Mouse (Mus musculus) limb, embryonic 15.5 days (tissue): ENCODE data around the gene Trim2. TPM values are rescaled to one million over a fixed set of nuclear protein-coding genes. Genes with fewer than 3 reads are reported as not detected.

ENCODE experiments used
- ATAC-seq: fragments of 200-750 bp; cut with Nextera tagmentation; 2 replicates; pipeline ENCODE4 v1.8.0; 2017; ENCODE audit warnings: low read depth, moderate TSS enrichment; ENCODE audit not compliant: insufficient number of reproducible peaks, low FRiP score, low TSS enrichment
- H3K27ac ChIP-seq: fragments of 300-500 bp; sonication (generic); 2 replicates; pipeline ENCODE4 v1.5.1; 2015; ENCODE audit warnings: moderate library complexity, mild to moderate bottlenecking, inconsistent platforms
- H3K27me3 ChIP-seq: fragments of 300-500 bp; sonication (generic); 2 replicates; pipeline ENCODE4 v1.6.1; 2015; ENCODE audit warnings: inconsistent platforms
- H3K36me3 ChIP-seq: fragments of 300-500 bp; sonication (generic); 2 replicates; pipeline ENCODE4 v1.6.1; 2015; ENCODE audit warnings: inconsistent platforms
- H3K4me1 ChIP-seq: fragments of 300-500 bp; sonication (generic); 2 replicates; pipeline ENCODE4 v1.6.1; 2015; ENCODE audit warnings: inconsistent platforms
- H3K4me2 ChIP-seq: fragments of 300-500 bp; sonication (generic); 2 replicates; pipeline ENCODE4 v1.6.1; 2015; ENCODE audit warnings: mild to moderate bottlenecking, inconsistent platforms
- H3K4me3 ChIP-seq: fragments of 300-500 bp; sonication (generic); 2 replicates; pipeline ENCODE4 v1.5.1; 2015; ENCODE audit warnings: mild to moderate bottlenecking, inconsistent platforms
- H3K9ac ChIP-seq: fragments of 300-500 bp; sonication (generic); 2 replicates; pipeline ENCODE4 v1.6.1; 2015; ENCODE audit warnings: inconsistent platforms
- H3K9me3 ChIP-seq: fragments of 300-500 bp; sonication (generic); 2 replicates; pipeline ENCODE4 v1.6.1; 2016; ENCODE audit warnings: inconsistent platforms
- WGBS: fragments of 180-500 bp; shearing (Covaris S2); methylation state at CpG from one replicate; pipeline ENCODE4 v1.1.7; 2015; 5-methylcytosine and 5-hydroxymethylcytosine counted together
- polyA plus RNA-seq: library from polyadenylated mRNA; unstranded; fragments of >200 nt; fragmentation: Nextera tagmentation; extraction: Ambion mirVana; gene quantifications from 2 replicates; pipeline ENCODE4 v1.2.1, GENCODE M21; 2015

Trim2 gene
- 33.4 and 35.9 TPM in 2 replicates for polyA plus RNA-seq

DNA sequence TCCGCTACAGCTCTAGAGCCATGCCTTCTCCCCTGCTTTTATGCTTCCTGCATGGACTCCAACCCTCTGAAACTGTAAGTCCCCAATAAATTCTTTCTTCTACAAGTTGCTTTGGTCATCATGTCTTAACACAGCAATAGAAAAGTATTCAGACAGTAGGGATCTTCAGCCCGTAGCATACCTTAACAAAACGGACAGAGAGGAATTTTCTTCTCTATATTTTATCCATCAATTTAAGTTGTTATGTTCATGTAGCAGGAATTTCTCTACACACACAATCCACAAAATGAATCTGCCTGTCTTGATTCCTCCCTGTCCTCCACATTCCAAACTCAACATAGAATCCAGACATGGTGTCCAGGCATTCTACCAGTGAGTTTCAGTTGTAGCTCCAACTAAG is at the start of gene Trim2:
Gene Trim2 (minus strand): TSS at position 101 of the 400 bp plus-strand sequence.
- Histone ChIP-seq H3K4me2 (no peak within 1 kb of the TSS), H3K27ac (no peak within 1 kb of the TSS), H3K9ac (no peak within 1 kb of the TSS), H3K27me3 (peaks cover 33% of the 10 kb centered on the region), H3K4me1 (peaks cover 19% of the 10 kb centered on the region), H3K4me3 (no peak within 1 kb of the TSS), H3K9me3 (0 out of 2 replicates have a peak, but pooled peaks cover 3% of the 10 kb centered on the region), H3K36me3 (no peaks in the 10 kb centered on the region)
- no peak for ATAC-seq
- 98% methylated on average over 3 of the region's 3 CpGs for WGBS

DNA sequence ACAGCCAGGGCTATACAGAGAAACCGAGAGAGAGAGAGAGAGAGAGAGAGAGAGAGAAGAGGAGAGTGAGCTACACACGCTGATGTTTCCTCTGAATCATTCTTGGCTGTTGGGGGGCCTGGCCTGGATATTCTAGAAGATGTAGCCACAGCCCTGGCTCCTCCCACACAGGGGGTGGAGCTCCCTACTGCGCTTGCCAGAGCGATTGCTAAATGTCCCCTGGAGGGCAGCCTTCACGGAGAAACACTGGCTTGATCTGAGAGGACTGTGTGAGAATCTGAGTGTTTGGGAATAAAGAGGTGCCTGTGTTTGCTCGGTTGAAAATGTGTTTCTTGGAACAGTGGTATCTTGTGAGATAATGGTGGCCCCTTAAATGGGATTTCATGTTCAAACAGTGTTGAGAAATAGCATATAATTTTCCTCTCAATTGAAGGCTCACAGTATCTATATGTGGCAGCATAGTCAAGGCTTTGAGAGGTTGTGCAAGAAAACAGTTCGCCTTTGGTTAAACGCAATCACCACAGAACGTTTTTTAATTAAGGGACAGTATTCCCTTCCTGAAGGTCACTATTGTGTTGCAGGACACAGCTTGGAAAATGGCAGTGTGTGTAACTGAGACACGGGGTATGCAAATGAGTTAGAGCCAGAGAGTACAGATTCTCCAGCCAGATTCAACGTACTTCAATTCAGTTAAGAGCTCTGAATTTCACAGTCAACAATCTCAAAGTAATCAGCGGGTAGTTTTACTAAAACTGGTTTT is 49.4 kb upstream of the Trim2 start:
- Histone ChIP-seq H3K9ac (no peak overlapping the region), H3K4me3 (no peak overlapping the region), H3K4me2 (no peak overlapping the region), H3K27ac (no peak overlapping the region), H3K4me1 (no peaks in the 10 kb centered on the region), H3K9me3 (no peaks in the 10 kb centered on the region), H3K27me3 (no peaks in the 10 kb centered on the region; the same call in 1 of the 2 replicates), H3K36me3 (no peaks in the 10 kb centered on the region)
- WGBS, result 48% methylated on average over 12 of the region's 12 CpGs
- ATAC-seq, result 0 out of 2 replicates have a peak, but pooled peaks have one; percentile 44

DNA sequence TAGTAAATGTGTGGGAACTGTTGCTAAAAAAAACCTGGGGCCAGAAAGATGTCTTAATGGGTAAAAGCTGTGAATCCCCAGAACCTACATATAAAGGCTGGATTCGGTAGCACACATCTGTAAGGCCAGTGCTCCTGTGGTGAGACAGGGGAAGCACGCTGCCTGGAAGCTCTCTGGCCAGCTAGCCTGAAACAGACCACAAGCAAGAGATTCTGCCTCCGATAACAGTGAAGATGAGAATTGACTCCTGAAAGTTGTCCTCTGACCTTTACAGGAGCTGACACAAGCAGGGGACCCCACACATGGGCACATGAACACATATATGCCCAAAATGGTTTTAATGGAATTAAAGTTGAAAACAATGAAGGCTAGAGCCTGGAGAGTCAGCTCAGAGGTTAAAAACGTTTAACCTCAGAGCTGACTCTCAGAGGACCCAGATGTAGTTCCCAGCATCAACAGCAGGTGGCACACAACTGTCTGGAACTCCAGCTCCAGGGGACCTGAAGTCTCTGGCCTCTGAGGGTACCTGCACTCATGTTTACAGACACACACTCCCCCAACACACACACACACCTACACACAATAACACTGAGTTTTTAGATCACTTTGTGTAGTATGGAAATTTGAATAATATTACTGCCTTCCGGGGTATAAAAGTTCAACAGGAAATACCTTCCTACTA is 45.8 kb upstream of the Trim2 start:
- H3K27ac ChIP-seq, result no peak overlapping the region
- H3K36me3 ChIP-seq, result no peaks in the 10 kb centered on the region
- no peaks in the 10 kb centered on the region for H3K9me3 ChIP-seq
- no peak overlapping the region for H3K4me3 ChIP-seq
- peaks cover 4% of the 10 kb centered on the region; the same call in 1 of the 2 replicates for H3K27me3 ChIP-seq
- H3K4me1 ChIP-seq, result 0 out of 2 replicates have a peak, but pooled peaks cover 2% of the 10 kb centered on the region
- no peak overlapping the region for H3K9ac ChIP-seq
- 46% methylated on average over 5 of the region's 5 CpGs for WGBS
- no peak for ATAC-seq
- no peak overlapping the region for H3K4me2 ChIP-seq

DNA sequence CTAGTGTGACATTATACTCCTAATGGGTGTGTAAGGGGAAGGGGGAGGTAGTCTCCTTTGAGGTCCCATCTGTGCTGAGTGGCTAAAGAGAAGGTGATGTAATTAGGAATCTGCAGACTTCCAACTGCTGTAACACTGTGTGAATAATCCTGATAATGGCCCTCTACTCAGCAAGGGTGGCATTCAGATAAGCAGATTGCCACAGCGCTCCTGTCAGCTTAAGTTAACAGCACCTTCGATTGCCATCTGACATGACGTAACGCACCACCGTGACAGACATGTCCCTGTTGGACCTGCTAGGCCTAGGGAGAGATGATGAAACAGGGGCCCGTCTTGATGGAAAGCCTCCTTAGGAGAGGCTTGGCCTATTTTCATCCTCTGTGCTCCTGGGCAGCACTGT is 43.6 kb upstream of the Trim2 start:
- Histone ChIP-seq H3K27ac (no peak overlapping the region), H3K4me1 (peaks cover 10% of the 10 kb centered on the region), H3K9me3 (no peaks in the 10 kb centered on the region), H3K4me3 (no peak overlapping the region), H3K27me3 (peaks cover 7% of the 10 kb centered on the region; the same call in 1 of the 2 replicates), H3K9ac (no peak overlapping the region), H3K36me3 (no peaks in the 10 kb centered on the region), H3K4me2 (no peak overlapping the region)
- ATAC-seq, result no peak
- 86% methylated on average over 6 of the region's 6 CpGs for WGBS

DNA sequence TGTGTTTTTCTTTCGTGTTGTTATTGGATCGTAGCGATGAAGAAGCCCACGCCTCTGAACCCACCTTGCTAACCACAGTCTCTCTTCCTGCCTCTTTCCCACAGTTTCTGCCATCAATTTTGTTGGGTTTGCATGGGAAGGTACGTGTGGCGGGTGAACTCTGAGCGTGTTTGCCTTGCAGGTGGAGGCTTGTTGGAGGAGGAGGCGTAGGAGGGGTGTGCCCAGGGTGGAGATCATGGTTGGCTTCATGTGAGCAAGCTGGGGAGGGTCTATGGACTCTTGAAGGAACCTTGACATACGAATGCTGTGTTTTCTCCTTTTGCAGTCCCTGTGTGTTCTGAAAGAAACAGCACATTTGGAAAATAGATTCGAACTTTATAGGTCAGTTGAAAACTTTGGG is 43.1 kb upstream of the Trim2 start:
- Histone ChIP-seq H3K36me3 (no peaks in the 10 kb centered on the region), H3K4me3 (no peak overlapping the region), H3K27ac (no peak overlapping the region), H3K9ac (no peak overlapping the region), H3K4me1 (peaks cover 13% of the 10 kb centered on the region), H3K27me3 (peaks cover 7% of the 10 kb centered on the region; the same call in 1 of the 2 replicates), H3K9me3 (no peaks in the 10 kb centered on the region), H3K4me2 (no peak overlapping the region)
- ATAC-seq, result no peak
- 79% methylated on average over 10 of the region's 10 CpGs for WGBS

DNA sequence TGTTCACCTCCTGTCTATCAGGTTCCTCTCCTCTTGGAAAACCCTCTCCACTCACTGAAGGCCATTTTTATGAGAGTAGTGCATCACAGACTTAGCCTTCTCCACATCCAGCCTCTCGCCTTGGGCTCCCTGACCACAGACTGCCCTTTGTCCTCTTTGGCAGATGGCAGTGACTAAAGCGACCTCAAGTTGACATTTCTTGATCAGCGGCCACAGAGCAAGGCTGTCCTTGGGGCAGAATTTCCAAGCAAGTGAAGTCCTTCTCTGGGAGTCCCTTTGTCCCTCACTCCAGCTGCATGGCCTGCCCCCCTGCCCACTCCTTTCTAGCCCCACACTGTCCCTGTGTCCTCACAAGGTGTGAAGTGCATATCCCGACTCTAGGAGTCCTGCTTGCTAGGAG is 40.7 kb upstream of the Trim2 start:
- Histone ChIP-seq H3K9ac (no peak overlapping the region), H3K4me3 (no peak overlapping the region), H3K36me3 (no peaks in the 10 kb centered on the region), H3K4me1 (peaks cover 13% of the 10 kb centered on the region), H3K9me3 (no peaks in the 10 kb centered on the region), H3K27me3 (0 out of 2 replicates have a peak, but pooled peaks cover 7% of the 10 kb centered on the region), H3K4me2 (no peak overlapping the region), H3K27ac (no peak overlapping the region)
- no peak for ATAC-seq
- 72% methylated on average over 4 of the region's 4 CpGs for WGBS

DNA sequence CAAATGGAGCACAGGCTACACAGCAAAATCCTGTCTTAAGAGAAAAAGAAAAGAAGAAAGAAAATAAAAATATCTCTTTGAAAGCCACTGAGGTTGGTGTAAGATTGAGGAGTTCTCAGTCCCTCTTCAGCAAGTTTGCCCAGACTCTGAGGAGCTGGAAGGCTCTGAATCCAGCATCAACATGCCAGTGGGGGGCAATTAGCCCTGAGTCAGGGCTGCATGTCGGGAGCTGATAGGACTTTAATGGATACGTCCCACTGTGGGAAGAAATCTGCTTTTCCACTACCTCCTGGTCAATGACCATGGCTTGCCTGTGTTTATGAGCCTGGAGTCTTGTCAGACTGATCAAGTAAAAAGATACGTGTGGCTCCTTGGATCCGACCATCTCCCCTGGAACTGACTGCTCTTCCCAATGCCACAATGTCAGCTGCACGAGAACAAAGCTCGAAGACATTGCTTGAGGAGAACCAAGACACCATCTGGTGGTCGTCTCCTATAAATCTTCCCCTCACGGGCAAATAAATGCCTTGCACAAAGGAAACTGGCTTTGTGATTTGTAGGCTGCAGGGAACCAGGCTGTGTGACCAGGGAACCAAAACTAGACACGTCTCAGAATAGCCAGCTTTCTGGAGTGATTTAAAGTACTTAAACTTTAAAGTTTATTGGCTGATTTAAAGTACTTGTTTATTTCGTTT is 39.9 kb upstream of the Trim2 start:
- Histone ChIP-seq H3K4me3 (no peak overlapping the region), H3K4me2 (no peak overlapping the region), H3K27ac (no peak overlapping the region), H3K9ac (no peak overlapping the region), H3K4me1 (peaks cover 13% of the 10 kb centered on the region), H3K36me3 (no peaks in the 10 kb centered on the region), H3K9me3 (no peaks in the 10 kb centered on the region), H3K27me3 (0 out of 2 replicates have a peak, but pooled peaks cover 7% of the 10 kb centered on the region)
- 21% methylated on average over 10 of the region's 10 CpGs for WGBS
- ATAC-seq, result no peak

DNA sequence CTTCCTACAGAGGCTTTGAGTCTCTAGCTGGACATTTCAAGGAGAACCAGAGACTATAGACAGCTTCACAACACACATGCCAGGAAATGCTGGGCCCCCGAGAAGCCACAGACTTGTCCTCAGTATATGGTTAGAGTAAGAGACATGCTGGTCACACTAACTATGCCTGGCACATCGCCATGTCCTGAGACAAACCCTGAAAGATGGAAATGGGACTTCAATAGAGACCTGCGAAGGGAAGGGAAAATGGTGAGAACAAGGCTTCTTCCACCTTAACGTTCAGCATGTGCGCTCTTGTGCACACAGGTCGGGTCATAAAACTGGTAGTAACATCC is 38.9 kb upstream of the Trim2 start:
- Histone ChIP-seq H3K36me3 (no peaks in the 10 kb centered on the region), H3K9ac (no peak overlapping the region), H3K27ac (no peak overlapping the region), H3K4me3 (peak overlapping the region; percentile 38), H3K27me3 (0 out of 2 replicates have a peak, but pooled peaks cover 7% of the 10 kb centered on the region), H3K4me1 (peaks cover 13% of the 10 kb centered on the region), H3K4me2 (peak overlapping the region; percentile 75), H3K9me3 (no peaks in the 10 kb centered on the region)
- 38% methylated on average over 6 of the region's 6 CpGs for WGBS
- ATAC-seq, result no peak

DNA sequence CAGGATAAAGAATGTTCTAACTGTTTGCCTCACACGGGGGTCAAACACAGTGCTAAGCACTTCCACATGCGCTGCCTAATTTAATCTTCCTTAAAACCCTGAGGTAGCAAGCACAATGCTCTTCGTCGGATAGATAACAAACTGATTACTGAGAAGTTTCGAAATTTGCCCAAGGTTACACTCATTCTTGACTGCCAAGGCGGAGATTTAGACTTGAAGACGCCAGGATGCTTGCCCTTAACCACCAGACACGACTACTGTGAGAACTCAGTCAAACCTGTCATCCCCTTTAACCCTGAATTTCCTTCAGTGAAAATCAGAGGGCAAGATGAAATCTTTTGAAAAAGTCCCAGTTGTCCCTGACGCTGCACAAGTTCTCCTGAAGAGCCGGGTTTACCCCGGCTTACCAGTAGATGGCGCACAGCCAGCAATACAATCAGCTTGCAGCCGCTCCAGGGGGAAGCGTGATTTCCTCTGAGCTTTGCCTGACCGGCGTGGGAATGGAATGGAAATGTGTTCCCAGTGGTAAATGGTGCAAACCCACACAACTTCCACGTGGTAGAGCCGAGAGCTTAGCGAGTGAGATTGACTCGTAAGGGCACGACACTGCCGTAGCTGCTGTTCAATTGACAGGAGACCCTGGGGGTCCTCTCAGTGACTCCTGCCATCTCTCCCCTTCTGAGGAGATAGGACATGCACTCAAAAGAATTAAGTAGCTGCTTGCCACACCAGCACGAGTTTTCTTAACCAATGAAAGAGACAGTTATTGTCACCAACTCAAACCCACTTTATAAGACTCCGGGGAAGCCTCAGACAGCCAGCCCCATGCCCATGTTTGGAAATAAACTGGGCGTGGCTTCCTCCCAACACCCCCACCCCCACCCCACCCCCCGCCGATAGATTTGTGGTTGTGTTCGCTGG is 38.3 kb upstream of the Trim2 start:
- Histone ChIP-seq H3K27ac (no peak overlapping the region), H3K4me2 (peak overlapping the region; percentile 75), H3K9ac (no peak overlapping the region), H3K4me3 (peak overlapping the region; percentile 38), H3K4me1 (peaks cover 13% of the 10 kb centered on the region), H3K9me3 (no peaks in the 10 kb centered on the region), H3K36me3 (no peaks in the 10 kb centered on the region), H3K27me3 (0 out of 2 replicates have a peak, but pooled peaks cover 7% of the 10 kb centered on the region)
- WGBS, result 8% methylated on average over 28 of the region's 28 CpGs
- 0 out of 2 replicates have a peak, but pooled peaks have one; percentile 54 for ATAC-seq

DNA sequence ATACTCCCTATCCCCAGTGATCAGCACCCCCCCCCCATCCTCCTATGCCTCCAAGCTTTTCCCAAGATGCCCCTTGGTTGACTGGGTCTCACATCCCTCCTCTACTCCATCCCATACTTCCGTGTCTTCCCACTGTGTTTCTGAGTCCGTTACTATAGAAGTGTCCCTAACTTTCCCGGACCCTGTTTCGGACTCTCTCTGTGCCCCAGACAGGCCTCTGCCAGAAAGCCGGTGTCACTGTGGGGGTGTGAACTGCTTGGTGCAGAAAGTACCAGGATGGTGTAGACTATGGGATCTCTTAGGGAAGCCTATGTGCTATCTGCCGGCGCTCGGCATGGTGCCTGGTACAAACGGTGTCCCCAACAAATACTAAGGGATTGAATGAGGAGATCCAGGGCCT is 36.4 kb upstream of the Trim2 start:
- ATAC-seq, result no peak
- 93% methylated on average over 9 of the region's 9 CpGs for WGBS

DNA sequence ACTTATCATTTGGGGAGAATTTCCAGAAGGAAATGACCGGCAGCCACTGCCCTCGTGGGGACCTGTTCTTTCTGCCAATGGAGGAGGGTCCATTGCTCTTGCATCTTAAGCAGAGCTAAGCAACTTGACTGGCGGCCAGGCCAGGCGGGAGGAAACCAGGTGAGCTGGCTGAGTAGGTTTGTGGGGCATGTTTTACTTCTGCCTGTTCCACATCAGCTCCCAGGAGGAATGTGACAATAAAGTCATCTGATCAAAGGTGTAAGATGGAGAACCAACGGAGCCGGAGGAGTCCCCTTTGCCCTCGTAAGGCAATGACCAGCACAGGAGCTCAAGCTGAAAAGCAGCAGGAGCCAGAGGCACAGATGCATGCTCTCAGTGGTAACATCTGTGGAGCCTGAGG is 35.1 kb upstream of the Trim2 start:
- WGBS, result 52% methylated on average over 7 of the region's 7 CpGs
- ATAC-seq, result no peak
- Histone ChIP-seq H3K27ac (no peak overlapping the region), H3K9ac (no peak overlapping the region), H3K4me1 (peaks cover 11% of the 10 kb centered on the region), H3K9me3 (no peaks in the 10 kb centered on the region), H3K4me2 (no peak overlapping the region), H3K27me3 (0 out of 2 replicates have a peak, but pooled peaks cover 4% of the 10 kb centered on the region), H3K4me3 (no peak overlapping the region), H3K36me3 (no peaks in the 10 kb centered on the region)

More for the DNA sequence above, 36.4 kb upstream of the Trim2 start:
- H3K27ac ChIP-seq, result no peak overlapping the region
- peaks cover 12% of the 10 kb centered on the region for H3K4me1 ChIP-seq
- 0 out of 2 replicates have a peak, but pooled peaks cover 9% of the 10 kb centered on the region for H3K27me3 ChIP-seq
- H3K4me2 ChIP-seq, result no peak overlapping the region
- H3K9ac ChIP-seq, result no peak overlapping the region
- H3K36me3 ChIP-seq, result no peaks in the 10 kb centered on the region
- no peaks in the 10 kb centered on the region for H3K9me3 ChIP-seq
- H3K4me3 ChIP-seq, result no peak overlapping the region
